Mouse (Mus musculus): ENCODE results near the gene Slc5a11. TPM values are rescaled to one million over a fixed set of nuclear protein-coding genes. Genes with fewer than 3 reads are reported as not detected.

Slc5a11 gene
- total RNA-seq, 1 experiment: 22.0 TPM

DNA sequence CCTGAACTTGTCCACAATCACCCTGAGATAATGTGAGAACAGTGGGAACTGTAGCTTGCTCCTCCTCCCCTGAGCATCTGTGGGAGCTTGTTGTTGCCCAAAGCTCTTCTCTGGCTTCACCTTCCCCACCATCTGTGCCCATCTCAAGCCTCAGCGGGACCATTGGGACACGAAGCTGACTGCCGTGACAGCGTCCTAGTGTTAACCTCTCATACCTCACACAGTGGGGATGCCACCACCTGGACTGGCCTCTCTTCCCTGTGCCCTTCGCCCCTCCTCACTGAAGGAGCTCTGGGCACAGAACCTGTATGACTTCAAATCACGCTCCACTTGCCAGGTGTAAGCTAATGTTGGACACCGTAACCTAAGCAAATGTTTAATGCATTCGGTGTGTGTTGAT lies 19.9 kb upstream of the Slc5a11 start:
- peaks cover 24% of the 10 kb centered on the region for H3K36me3 ChIP-seq (ENCODE audit: control insufficient read depth, insufficient read depth, low read length, poor library complexity, severe bottlenecking)
- H3K27ac ChIP-seq (ENCODE audit: insufficient read depth, low read depth, low read length, poor library complexity, severe bottlenecking): no peak overlapping the region
- peaks cover 0 to 9% of the 10 kb centered on the region in 2 experiments; a peak in 2 of 4 replicates for H3K4me1 ChIP-seq (ENCODE audit: control insufficient read depth in 2 of 2, insufficient read depth in 2 of 2, low read length in 2 of 2, poor library complexity in 1 of 2)
- H3K9ac ChIP-seq (ENCODE audit: insufficient read depth, low read depth, low read length, poor library complexity, severe bottlenecking): no peak overlapping the region
- H3K9me3 ChIP-seq (ENCODE audit: control insufficient read depth, insufficient read depth, low read depth, low read length): no peaks in the 10 kb centered on the region
- in situ Hi-C loops (cut with MboI; ENCODE audit: low sequenced_read_pairs in 2 of 2, unreplicated experiment in 2 of 2): no loop called here
- H3K4me3 ChIP-seq (ENCODE audit: insufficient read depth in 1 of 2, low read depth in 1 of 2, low read length in 2 of 2, poor library complexity in 1 of 2, severe bottlenecking in 1 of 2): no peak overlapping the region
- TF ChIP-seq MAFK (IDR thresholded peaks at IDR 0.05; ENCODE audit: insufficient read depth, low read depth, low read length) (no peak), CHD2 (IDR thresholded peaks at IDR 0.05; ENCODE audit: low read depth, low read length) (no peak), ZC3H11A (IDR thresholded peaks at IDR 0.05; ENCODE audit: borderline replicate concordance, low read depth, low read length) (no peak), ZNF384 (IDR thresholded peaks at IDR 0.05; ENCODE audit: low read depth, low read length) (no peak), HCFC1 (IDR thresholded peaks at IDR 0.05; ENCODE audit: borderline replicate concordance, insufficient read depth, low read length) (no peak)
- no peak for DNase-seq (ENCODE audit: low read depth, low spot score)

DNA sequence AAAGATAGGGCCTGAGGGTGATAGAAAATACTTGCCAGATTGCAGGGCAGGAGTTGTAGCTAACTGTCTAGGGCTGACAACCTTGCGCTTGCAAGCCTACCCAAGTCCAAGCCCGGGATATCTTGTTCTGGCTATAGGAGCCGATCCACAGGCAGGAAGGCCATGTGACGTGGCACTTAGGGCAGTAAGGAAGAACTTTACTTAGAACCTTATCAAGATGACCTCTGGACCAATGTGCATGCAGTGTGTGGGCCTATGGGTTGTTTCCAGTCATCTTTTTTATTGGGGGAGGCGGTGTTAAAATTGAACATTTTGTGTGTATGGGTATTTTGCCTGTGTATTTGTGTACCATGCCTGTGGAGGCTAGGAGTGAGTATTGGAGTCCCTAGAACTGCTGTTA lies 18.1 kb upstream of the Slc5a11 start:
- no peak for DNase-seq (ENCODE audit: low read depth, low spot score)
- in situ Hi-C loops (cut with MboI; ENCODE audit: low sequenced_read_pairs in 2 of 2, unreplicated experiment in 2 of 2): no loop called here
- no peak overlapping the region for H3K27ac ChIP-seq (ENCODE audit: insufficient read depth, low read depth, low read length, poor library complexity, severe bottlenecking)

DNA sequence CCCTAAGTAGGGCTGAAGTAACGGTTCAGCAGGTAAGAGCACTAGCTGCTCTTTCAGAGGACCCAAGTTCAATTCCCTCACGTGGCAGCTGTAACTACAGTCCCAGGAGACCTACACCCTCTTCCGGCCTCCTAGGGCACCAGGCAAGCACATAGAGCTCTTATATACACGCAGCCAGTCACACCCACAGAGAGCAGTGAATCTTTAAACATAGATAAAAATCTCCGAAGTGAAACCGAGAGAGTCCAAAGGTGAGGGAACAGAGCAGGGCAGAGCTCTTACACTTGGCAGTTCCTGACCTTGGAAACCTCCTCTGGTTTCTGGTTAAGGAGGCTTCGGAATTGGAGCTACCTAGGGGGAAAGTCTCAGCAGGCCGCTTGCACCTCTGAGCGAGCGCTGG lies 15.9 kb upstream of the Slc5a11 start:
- no peak overlapping the region for H3K9ac ChIP-seq (ENCODE audit: insufficient read depth, low read depth, low read length, poor library complexity, severe bottlenecking)
- H3K36me3 ChIP-seq (ENCODE audit: control insufficient read depth, insufficient read depth, low read length, poor library complexity, severe bottlenecking): peaks cover 4% of the 10 kb centered on the region; the same call in 1 of the 2 replicates
- no peaks in the 10 kb centered on the region for H3K9me3 ChIP-seq (ENCODE audit: control insufficient read depth, insufficient read depth, low read depth, low read length)
- peaks cover 0 to 11% of the 10 kb centered on the region in 2 experiments; a peak in 2 of 4 replicates for H3K4me1 ChIP-seq (ENCODE audit: control insufficient read depth in 2 of 2, insufficient read depth in 2 of 2, low read length in 2 of 2, poor library complexity in 1 of 2)
- in situ Hi-C loops (cut with MboI; ENCODE audit: low sequenced_read_pairs in 2 of 2, unreplicated experiment in 2 of 2): no loop called here
- no peak overlapping the region for H3K4me3 ChIP-seq (ENCODE audit: insufficient read depth in 1 of 2, low read depth in 1 of 2, low read length in 2 of 2, poor library complexity in 1 of 2, severe bottlenecking in 1 of 2)
- H3K27ac ChIP-seq (ENCODE audit: insufficient read depth, low read depth, low read length, poor library complexity, severe bottlenecking): no peak overlapping the region
- no peak for DNase-seq (ENCODE audit: low read depth, low spot score)
- TF ChIP-seq CHD2 (IDR thresholded peaks at IDR 0.05; ENCODE audit: low read depth, low read length) (no peak), ZNF384 (IDR thresholded peaks at IDR 0.05; ENCODE audit: low read depth, low read length) (no peak), ZC3H11A (IDR thresholded peaks at IDR 0.05; ENCODE audit: borderline replicate concordance, low read depth, low read length) (no peak), MAFK (IDR thresholded peaks at IDR 0.05; ENCODE audit: insufficient read depth, low read depth, low read length) (no peak), HCFC1 (IDR thresholded peaks at IDR 0.05; ENCODE audit: borderline replicate concordance, insufficient read depth, low read length) (no peak)

More for the DNA sequence above, 18.1 kb upstream of the Slc5a11 start:
- Histone ChIP-seq H3K9me3 (ENCODE audit: control insufficient read depth, insufficient read depth, low read depth, low read length) (no peaks in the 10 kb centered on the region), H3K36me3 (ENCODE audit: control insufficient read depth, insufficient read depth, low read length, poor library complexity, severe bottlenecking) (peaks cover 19% of the 10 kb centered on the region), H3K9ac (ENCODE audit: insufficient read depth, low read depth, low read length, poor library complexity, severe bottlenecking) (no peak overlapping the region), H3K4me3 (ENCODE audit: insufficient read depth in 1 of 2, low read depth in 1 of 2, low read length in 2 of 2, poor library complexity in 1 of 2, severe bottlenecking in 1 of 2) (no peak overlapping the region), H3K4me1 (ENCODE audit: control insufficient read depth in 2 of 2, insufficient read depth in 2 of 2, low read length in 2 of 2, poor library complexity in 1 of 2) (peaks cover 0 to 9% of the 10 kb centered on the region in 2 experiments; a peak in 2 of 4 replicates)
- TF ChIP-seq ZC3H11A (IDR thresholded peaks at IDR 0.05; ENCODE audit: borderline replicate concordance, low read depth, low read length) (no peak), CHD2 (IDR thresholded peaks at IDR 0.05; ENCODE audit: low read depth, low read length) (no peak)

GRCm38 (mm10) chr7:123199151-123199550 lies 15.4 kb upstream of the Slc5a11 start:
- Histone ChIP-seq H3K9me3 (ENCODE audit: control insufficient read depth, insufficient read depth, low read depth, low read length) (no peaks in the 10 kb centered on the region), H3K4me3 (ENCODE audit: insufficient read depth in 1 of 2, low read depth in 1 of 2, low read length in 2 of 2, poor library complexity in 1 of 2, severe bottlenecking in 1 of 2) (no peak overlapping the region), H3K27ac (ENCODE audit: insufficient read depth, low read depth, low read length, poor library complexity, severe bottlenecking) (no peak overlapping the region), H3K9ac (ENCODE audit: insufficient read depth, low read depth, low read length, poor library complexity, severe bottlenecking) (no peak overlapping the region), H3K36me3 (ENCODE audit: control insufficient read depth, insufficient read depth, low read length, poor library complexity, severe bottlenecking) (peaks cover 4% of the 10 kb centered on the region; the same call in 1 of the 2 replicates), H3K4me1 (ENCODE audit: control insufficient read depth in 2 of 2, insufficient read depth in 2 of 2, low read length in 2 of 2, poor library complexity in 1 of 2) (peaks cover 0 to 11% of the 10 kb centered on the region in 2 experiments; a peak in 2 of 4 replicates)
- DNase-seq (ENCODE audit: low read depth, low spot score): no peak
- in situ Hi-C loops (cut with MboI; ENCODE audit: low sequenced_read_pairs in 2 of 2, unreplicated experiment in 2 of 2): no loop called here
- TF ChIP-seq HCFC1 (IDR thresholded peaks at IDR 0.05; ENCODE audit: borderline replicate concordance, insufficient read depth, low read length) (no peak), ZC3H11A (IDR thresholded peaks at IDR 0.05; ENCODE audit: borderline replicate concordance, low read depth, low read length) (no peak), CHD2 (IDR thresholded peaks at IDR 0.05; ENCODE audit: low read depth, low read length) (no peak), MAFK (IDR thresholded peaks at IDR 0.05; ENCODE audit: insufficient read depth, low read depth, low read length) (no peak), ZNF384 (IDR thresholded peaks at IDR 0.05; ENCODE audit: low read depth, low read length) (no peak)
